Comparison of ENCODE assay signal across 14 mouse cellular contexts in the genomic region with DNA sequence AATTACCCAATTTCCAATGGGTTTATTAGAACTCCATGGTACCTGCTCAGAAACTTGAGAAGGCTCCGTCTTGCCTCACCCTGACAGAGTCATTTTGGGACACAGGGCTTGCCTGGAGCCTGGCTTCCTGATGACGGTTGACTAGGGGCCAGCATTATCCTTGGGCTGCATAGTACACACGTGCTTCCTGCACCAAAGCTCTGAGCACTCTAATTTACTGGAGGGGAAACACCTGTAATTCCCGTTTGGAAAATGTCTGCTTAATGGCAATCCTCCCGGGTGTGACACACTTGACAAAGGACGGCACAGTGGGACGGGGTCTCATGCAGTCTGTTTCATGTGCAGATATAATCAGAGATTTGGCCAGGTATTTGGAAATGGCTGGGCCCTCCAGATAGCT.
DNase-seq lines count a peak whose midpoint lies in the region; ATAC-seq and TF ChIP-seq lines count a peak whose summit lies in the region.
"Had no signal": no experiment of that assay in that cellular context is flagged by ENCODE, and none has a peak within 500 bp of the region (broad histone marks: within the 10 kb centered on the region; RNA-seq: fewer than 3 reads in every experiment).

No protein-coding gene starts in this region.

- no peaks in the 10 kb centered on the region for H3K9me3 ChIP-seq in heart, embryonic 12.5 days (replicated peaks)
- H3K9me3 ChIP-seq in lung, embryonic 15.5 days: no peaks in the 10 kb centered on the region
- no peaks in the 10 kb centered on the region for H3K9me3 ChIP-seq in liver, postnatal 0 days (ENCODE audit: low read length)
- H3K9me3 ChIP-seq: embryonic facial prominence, embryonic 12.5 days; forebrain, embryonic 10.5 days; liver, embryonic 15.5 days; midbrain, embryonic 10.5 days had no signal

- no peak for TF ChIP-seq EP300 in liver, postnatal 0 days (IDR thresholded peaks at IDR 0.05; ENCODE audit: low read depth)

- 75% methylated on average over 7 of the region's 7 CpGs for WGBS in heart, embryonic 12.5 days
- WGBS in lung, embryonic 15.5 days: 58% methylated on average over 7 of the region's 7 CpGs
- 71% methylated on average over 7 of the region's 7 CpGs for whole genome bisulfite sequencing in liver, postnatal 0 days (ENCODE audit: insufficient replicate concordance)

- no peak for ATAC-seq in heart, embryonic 12.5 days (ENCODE audit: insufficient number of reproducible peaks, low FRiP score)
- ATAC-seq in lung, embryonic 15.5 days (ENCODE audit: borderline replicate concordance, extremely low read depth, low FRiP score, low TSS enrichment): no peak
- no peak for ATAC-seq in liver, postnatal 0 days

- H3K9ac ChIP-seq in heart, embryonic 12.5 days: no peak overlapping the region
- H3K9ac ChIP-seq in lung, embryonic 15.5 days: no peak overlapping the region
- no peak overlapping the region for H3K9ac ChIP-seq in liver, postnatal 0 days (replicated peaks)
- H3K9ac ChIP-seq: embryonic facial prominence, embryonic 12.5 days; liver, embryonic 15.5 days had no signal

- no peaks in the 10 kb centered on the region for H3K36me3 ChIP-seq in heart, embryonic 12.5 days
- H3K36me3 ChIP-seq in lung, embryonic 15.5 days: no peaks in the 10 kb centered on the region
- no peaks in the 10 kb centered on the region for H3K36me3 ChIP-seq in liver, postnatal 0 days (replicated peaks; ENCODE audit: insufficient read depth, low read length)
- H3K36me3 ChIP-seq: embryonic facial prominence, embryonic 12.5 days; forebrain, embryonic 10.5 days; liver, embryonic 15.5 days; midbrain, embryonic 10.5 days had no signal

- H3K4me2 ChIP-seq in heart, embryonic 12.5 days: no peak overlapping the region
- H3K4me2 ChIP-seq in lung, embryonic 15.5 days: no peak overlapping the region
- H3K4me2 ChIP-seq in liver, postnatal 0 days (ENCODE audit: low read depth, low read length): no peak overlapping the region
- H3K4me2 ChIP-seq: embryonic facial prominence, embryonic 12.5 days; liver, embryonic 15.5 days had no signal

- H3K27ac ChIP-seq in heart, embryonic 12.5 days (ENCODE audit: poor library complexity, severe bottlenecking): no peak overlapping the region
- H3K27ac ChIP-seq in brown adipose tissue, adult 24 weeks (replicated peaks; ENCODE audit: low read depth, low read length): peak overlapping the region; percentile 90
- H3K27ac ChIP-seq in lung, embryonic 15.5 days: 0 out of 2 replicates have a peak overlapping the region, but pooled peaks have one; percentile 26
- no peak overlapping the region for H3K27ac ChIP-seq in liver, postnatal 0 days (ENCODE audit: low read depth)
- H3K27ac ChIP-seq: embryonic facial prominence, embryonic 12.5 days; forebrain, embryonic 10.5 days; liver, embryonic 15.5 days; midbrain, embryonic 10.5 days had no signal

- intact Hi-C loops in heart, postnatal 14 days (cut with DNase I): loop anchor here (5.0 kb wide), 1 partner anchor 93 kb away; no protein-coding TSS in a partner anchor

- peak; percentile 99 for DNase-seq in heart, adult 11 months
- DNase-seq in heart, postnatal 14 days: peak; percentile 53 to 56
- no peak for DNase-seq in testis, postnatal 10 days (ENCODE audit: low spot score)
- DNase-seq in liver, postnatal 0 days: no peak
- no peak for DNase-seq in layer of hippocampus, adult 8-10 months (ENCODE audit: low spot score in 2 of 2)
- DNase-seq: adrenal gland, adult 8-10 months; cerebellum, postnatal 36 days had no signal

- no peaks in the 10 kb centered on the region for H3K27me3 ChIP-seq in heart, embryonic 12.5 days (replicated peaks)
- H3K27me3 ChIP-seq in lung, embryonic 15.5 days: no peaks in the 10 kb centered on the region
- no peaks in the 10 kb centered on the region for H3K27me3 ChIP-seq in liver, postnatal 0 days (ENCODE audit: insufficient read depth, low read length)
- H3K27me3 ChIP-seq: embryonic facial prominence, embryonic 12.5 days had no signal

- TF ChIP-seq CTCF in liver, postnatal 0 days (IDR thresholded peaks at IDR 0.05; ENCODE audit: low read depth): no peak

- H3K4me1 ChIP-seq in heart, embryonic 12.5 days (replicated peaks): peaks cover 41% of the 10 kb centered on the region
- H3K4me1 ChIP-seq in brown adipose tissue, adult 24 weeks (ENCODE audit: control insufficient read depth, insufficient read depth, insufficient read length, low read length): peaks cover 34% of the 10 kb centered on the region
- peaks cover 16% of the 10 kb centered on the region for H3K4me1 ChIP-seq in lung, embryonic 15.5 days
- peaks cover 20% of the 10 kb centered on the region for H3K4me1 ChIP-seq in liver, postnatal 0 days (ENCODE audit: insufficient read depth)
- H3K4me1 ChIP-seq: embryonic facial prominence, embryonic 12.5 days had no signal

- no peak overlapping the region for H3K4me3 ChIP-seq in heart, embryonic 12.5 days
- no peak overlapping the region for H3K4me3 ChIP-seq in brown adipose tissue, adult 24 weeks (ENCODE audit: insufficient read depth, low read depth, low read length)
- no peak overlapping the region for H3K4me3 ChIP-seq in lung, embryonic 15.5 days
- no peak overlapping the region for H3K4me3 ChIP-seq in liver, postnatal 0 days (ENCODE audit: low read depth, low read length)
- H3K4me3 ChIP-seq: embryonic facial prominence, embryonic 12.5 days; forebrain, embryonic 10.5 days; liver, embryonic 15.5 days; midbrain, embryonic 10.5 days had no signal

Comparison
In these comparisons a context has a peak if more than half of its experiments do, and no peak if none do; other contexts are left out.
1. DNase-seq: peak in heart, adult 11 months (single experiment) and heart, postnatal 14 days (2 of 2); none in testis, postnatal 10 days (single experiment), liver, postnatal 0 days (single experiment) and layer of hippocampus, adult 8-10 months (0 of 2).
2. H3K27ac ChIP-seq: peak in brown adipose tissue, adult 24 weeks (single experiment) and lung, embryonic 15.5 days (single experiment); none in heart, embryonic 12.5 days (single experiment) and liver, postnatal 0 days (single experiment).